Mouse (Mus musculus): ENCODE data around the gene Tdrd7. TPM values are rescaled to one million over a fixed set of nuclear protein-coding genes. Genes with fewer than 3 reads are reported as not detected.

The Tdrd7 gene
- total RNA-seq, 1 experiment, result 6.0 TPM

GRCm38 (mm10) chr4:46042505-46042850 is 77.3 kb downstream of the Tdrd7 start:
- H3K27ac ChIP-seq (ENCODE audit: insufficient read depth, low read depth, low read length, poor library complexity, severe bottlenecking), result no peak overlapping the region
- TF ChIP-seq CHD2 (IDR thresholded peaks at IDR 0.05; ENCODE audit: low read depth, low read length), result no peak
- no peak for TF ChIP-seq ZNF384 (IDR thresholded peaks at IDR 0.05; ENCODE audit: low read depth, low read length)
- no peak for TF ChIP-seq ZC3H11A (IDR thresholded peaks at IDR 0.05; ENCODE audit: borderline replicate concordance, low read depth, low read length)
- no peak for TF ChIP-seq HCFC1 (IDR thresholded peaks at IDR 0.05; ENCODE audit: borderline replicate concordance, insufficient read depth, low read length)
- no peak for TF ChIP-seq MAFK (IDR thresholded peaks at IDR 0.05; ENCODE audit: insufficient read depth, low read depth, low read length)
- in situ Hi-C loops (cut with MboI; ENCODE audit: low sequenced_read_pairs in 2 of 2, unreplicated experiment in 2 of 2), result no loop called here
- H3K4me1 ChIP-seq (ENCODE audit: control insufficient read depth in 2 of 2, insufficient read depth in 2 of 2, low read length in 2 of 2, poor library complexity in 1 of 2), result no peaks in the 10 kb centered on the region
- DNase-seq (ENCODE audit: low read depth, low spot score), result no peak
- H3K4me3 ChIP-seq (ENCODE audit: insufficient read depth in 1 of 2, low read depth in 1 of 2, low read length in 2 of 2, poor library complexity in 1 of 2, severe bottlenecking in 1 of 2), result no peak overlapping the region
- H3K9me3 ChIP-seq (ENCODE audit: control insufficient read depth, insufficient read depth, low read depth, low read length), result no peaks in the 10 kb centered on the region
- no peaks in the 10 kb centered on the region for H3K36me3 ChIP-seq (ENCODE audit: control insufficient read depth, insufficient read depth, low read length, poor library complexity, severe bottlenecking)
- no peak overlapping the region for H3K9ac ChIP-seq (ENCODE audit: insufficient read depth, low read depth, low read length, poor library complexity, severe bottlenecking)

GRCm38 (mm10) chr4:46043361-46043760 is 78.2 kb downstream of the Tdrd7 start:
- in situ Hi-C loops (cut with MboI; ENCODE audit: low sequenced_read_pairs in 2 of 2, unreplicated experiment in 2 of 2), result no loop called here
- DNase-seq (ENCODE audit: low read depth, low spot score), result no peak
- TF ChIP-seq ZNF384 (IDR thresholded peaks at IDR 0.05; ENCODE audit: low read depth, low read length), result no peak
- no peak for TF ChIP-seq MAFK (IDR thresholded peaks at IDR 0.05; ENCODE audit: insufficient read depth, low read depth, low read length)
- Histone ChIP-seq H3K9ac (ENCODE audit: insufficient read depth, low read depth, low read length, poor library complexity, severe bottlenecking) (no peak overlapping the region), H3K27ac (ENCODE audit: insufficient read depth, low read depth, low read length, poor library complexity, severe bottlenecking) (no peak overlapping the region), H3K9me3 (ENCODE audit: control insufficient read depth, insufficient read depth, low read depth, low read length) (no peaks in the 10 kb centered on the region), H3K4me1 (ENCODE audit: control insufficient read depth in 2 of 2, insufficient read depth in 2 of 2, low read length in 2 of 2, poor library complexity in 1 of 2) (no peaks in the 10 kb centered on the region), H3K36me3 (ENCODE audit: control insufficient read depth, insufficient read depth, low read length, poor library complexity, severe bottlenecking) (no peaks in the 10 kb centered on the region), H3K4me3 (ENCODE audit: insufficient read depth in 1 of 2, low read depth in 1 of 2, low read length in 2 of 2, poor library complexity in 1 of 2, severe bottlenecking in 1 of 2) (no peak overlapping the region)

GRCm38 (mm10) chr4:46047971-46048370 is 82.8 kb downstream of the Tdrd7 start:
- in situ Hi-C loops (cut with MboI; ENCODE audit: low sequenced_read_pairs in 2 of 2, unreplicated experiment in 2 of 2), result no loop called here
- Histone ChIP-seq H3K9me3 (ENCODE audit: control insufficient read depth, insufficient read depth, low read depth, low read length) (no peaks in the 10 kb centered on the region), H3K4me3 (ENCODE audit: insufficient read depth in 1 of 2, low read depth in 1 of 2, low read length in 2 of 2, poor library complexity in 1 of 2, severe bottlenecking in 1 of 2) (no peak overlapping the region), H3K36me3 (ENCODE audit: control insufficient read depth, insufficient read depth, low read length, poor library complexity, severe bottlenecking) (no peaks in the 10 kb centered on the region), H3K9ac (ENCODE audit: insufficient read depth, low read depth, low read length, poor library complexity, severe bottlenecking) (no peak overlapping the region), H3K4me1 (ENCODE audit: control insufficient read depth in 2 of 2, insufficient read depth in 2 of 2, low read length in 2 of 2, poor library complexity in 1 of 2) (no peaks in the 10 kb centered on the region), H3K27ac (ENCODE audit: insufficient read depth, low read depth, low read length, poor library complexity, severe bottlenecking) (no peak overlapping the region)
- TF ChIP-seq MAFK (IDR thresholded peaks at IDR 0.05; ENCODE audit: insufficient read depth, low read depth, low read length) (no peak), HCFC1 (IDR thresholded peaks at IDR 0.05; ENCODE audit: borderline replicate concordance, insufficient read depth, low read length) (no peak), ZC3H11A (IDR thresholded peaks at IDR 0.05; ENCODE audit: borderline replicate concordance, low read depth, low read length) (no peak), ZNF384 (IDR thresholded peaks at IDR 0.05; ENCODE audit: low read depth, low read length) (no peak), CHD2 (IDR thresholded peaks at IDR 0.05; ENCODE audit: low read depth, low read length) (no peak)
- DNase-seq (ENCODE audit: low read depth, low spot score), result no peak

- no peaks in the 10 kb centered on the region for H3K9me3 ChIP-seq (ENCODE audit: control insufficient read depth, insufficient read depth, low read depth, low read length)
- DNase-seq (ENCODE audit: low read depth, low spot score), result no peak
- no peaks in the 10 kb centered on the region for H3K36me3 ChIP-seq (ENCODE audit: control insufficient read depth, insufficient read depth, low read length, poor library complexity, severe bottlenecking)
- in situ Hi-C loops (cut with MboI; ENCODE audit: low sequenced_read_pairs in 2 of 2, unreplicated experiment in 2 of 2), result no loop called here
- TF ChIP-seq MAFK (IDR thresholded peaks at IDR 0.05; ENCODE audit: insufficient read depth, low read depth, low read length) (no peak), HCFC1 (IDR thresholded peaks at IDR 0.05; ENCODE audit: borderline replicate concordance, insufficient read depth, low read length) (no peak), ZC3H11A (IDR thresholded peaks at IDR 0.05; ENCODE audit: borderline replicate concordance, low read depth, low read length) (no peak), CHD2 (IDR thresholded peaks at IDR 0.05; ENCODE audit: low read depth, low read length) (no peak), ZNF384 (IDR thresholded peaks at IDR 0.05; ENCODE audit: low read depth, low read length) (no peak)
- H3K4me3 ChIP-seq (ENCODE audit: insufficient read depth in 1 of 2, low read depth in 1 of 2, low read length in 2 of 2, poor library complexity in 1 of 2, severe bottlenecking in 1 of 2), result no peak overlapping the region
- no peak overlapping the region for H3K27ac ChIP-seq (ENCODE audit: insufficient read depth, low read depth, low read length, poor library complexity, severe bottlenecking)
- no peaks in the 10 kb centered on the region for H3K4me1 ChIP-seq (ENCODE audit: control insufficient read depth in 2 of 2, insufficient read depth in 2 of 2, low read length in 2 of 2, poor library complexity in 1 of 2)
- no peak overlapping the region for H3K9ac ChIP-seq (ENCODE audit: insufficient read depth, low read depth, low read length, poor library complexity, severe bottlenecking)
These were observed 83.3 kb downstream of the Tdrd7 start for GRCm38 (mm10) chr4:46048418-46048817.

- no peaks in the 10 kb centered on the region for H3K36me3 ChIP-seq (ENCODE audit: control insufficient read depth, insufficient read depth, low read length, poor library complexity, severe bottlenecking)
- no peak overlapping the region for H3K27ac ChIP-seq (ENCODE audit: insufficient read depth, low read depth, low read length, poor library complexity, severe bottlenecking)
- no peak for DNase-seq (ENCODE audit: low read depth, low spot score)
- H3K4me3 ChIP-seq (ENCODE audit: insufficient read depth in 1 of 2, low read depth in 1 of 2, low read length in 2 of 2, poor library complexity in 1 of 2, severe bottlenecking in 1 of 2), result no peak overlapping the region
- TF ChIP-seq MAFK (IDR thresholded peaks at IDR 0.05; ENCODE audit: insufficient read depth, low read depth, low read length) (no peak), ZNF384 (IDR thresholded peaks at IDR 0.05; ENCODE audit: low read depth, low read length) (no peak), CHD2 (IDR thresholded peaks at IDR 0.05; ENCODE audit: low read depth, low read length) (no peak), HCFC1 (IDR thresholded peaks at IDR 0.05; ENCODE audit: borderline replicate concordance, insufficient read depth, low read length) (no peak), ZC3H11A (IDR thresholded peaks at IDR 0.05; ENCODE audit: borderline replicate concordance, low read depth, low read length) (no peak)
- in situ Hi-C loops (cut with MboI; ENCODE audit: low sequenced_read_pairs in 2 of 2, unreplicated experiment in 2 of 2), result no loop called here
- H3K4me1 ChIP-seq (ENCODE audit: control insufficient read depth in 2 of 2, insufficient read depth in 2 of 2, low read length in 2 of 2, poor library complexity in 1 of 2), result no peaks in the 10 kb centered on the region
- no peaks in the 10 kb centered on the region for H3K9me3 ChIP-seq (ENCODE audit: control insufficient read depth, insufficient read depth, low read depth, low read length)
- no peak overlapping the region for H3K9ac ChIP-seq (ENCODE audit: insufficient read depth, low read depth, low read length, poor library complexity, severe bottlenecking)
These were observed 88.4 kb downstream of the Tdrd7 start for GRCm38 (mm10) chr4:46053323-46054107.
